ENCODE assay signal across 20 mouse cellular contexts in genomic region chr9:44075276-44075995, GRCm38 (mm10). TPM values are rescaled to one million over a fixed set of nuclear protein-coding genes. Genes with fewer than 3 reads are reported as not detected.
DNase-seq lines count a peak whose midpoint lies in the region; ATAC-seq and TF ChIP-seq lines count a peak whose summit lies in the region.
"Had no signal": no experiment of that assay in that cellular context is flagged by ENCODE, and none has a peak within 500 bp of the region (broad histone marks: within the 10 kb centered on the region; RNA-seq: fewer than 3 reads in every experiment).

No protein-coding gene starts in this region.

- no peaks in the 10 kb centered on the region for H3K27me3 ChIP-seq in heart, adult 2 months (ENCODE audit: control insufficient read depth, insufficient read depth, low read length)
- no peaks in the 10 kb centered on the region for H3K27me3 ChIP-seq in heart, embryonic 10.5 days (ENCODE audit: insufficient read depth, poor library complexity, severe bottlenecking)
- H3K27me3 ChIP-seq in kidney, embryonic 14.5 days (ENCODE audit: control insufficient read depth, insufficient read depth, low read length) = no peaks in the 10 kb centered on the region

- intact Hi-C loops in heart, adult 2 months (cut with DNase I) = no loop called here

- TF ChIP-seq CTCF in heart, adult 2 months (IDR thresholded peaks at IDR 0.05) = no peak

- 74% methylated on average over 24 of the region's 24 CpGs for WGBS in heart, adult 2 months
- 72% methylated on average over 24 of the region's 24 CpGs for WGBS in heart, embryonic 10.5 days
- WGBS in kidney, embryonic 14.5 days = 67% methylated on average over 24 of the region's 24 CpGs

- no peak for TF ChIP-seq POLR2A in heart, adult 2 months (IDR thresholded peaks at IDR 0.05; ENCODE audit: insufficient read depth, low read depth, low read length)

- ATAC-seq in kidney, embryonic 14.5 days (ENCODE audit: low FRiP score, low TSS enrichment) = no peak
- ATAC-seq: inflammation-experienced regulatory T-cells, adult 6 months had no signal

- no peak overlapping the region for H3K9ac ChIP-seq in heart, adult 2 months (ENCODE audit: low read depth, low read length)
- no peak overlapping the region for H3K9ac ChIP-seq in kidney, embryonic 14.5 days (ENCODE audit: low read depth, low read length)
- H3K9ac ChIP-seq: limb, embryonic 12.5 days; liver, embryonic 14.5 days; neural tube, embryonic 15.5 days had no signal

- H3K4me2 ChIP-seq in kidney, embryonic 14.5 days (replicated peaks; ENCODE audit: low read depth, low read length) = no peak overlapping the region
- H3K4me2 ChIP-seq: limb, embryonic 12.5 days; neural tube, embryonic 15.5 days had no signal

- no peaks in the 10 kb centered on the region for H3K9me3 ChIP-seq in heart, embryonic 10.5 days
- no peaks in the 10 kb centered on the region for H3K9me3 ChIP-seq in kidney, embryonic 14.5 days (ENCODE audit: control insufficient read depth, low read length)
- H3K9me3 ChIP-seq: limb, embryonic 12.5 days; neural tube, embryonic 15.5 days had no signal

- H3K36me3 ChIP-seq in heart, adult 2 months (ENCODE audit: control insufficient read depth, insufficient read depth, low read length) = peaks cover 2% of the 10 kb centered on the region; the same call in 1 of the 2 replicates
- H3K36me3 ChIP-seq in heart, embryonic 10.5 days = peaks cover 15% of the 10 kb centered on the region
- no peaks in the 10 kb centered on the region for H3K36me3 ChIP-seq in kidney, embryonic 14.5 days (ENCODE audit: control insufficient read depth, insufficient read depth, low read length)
- H3K36me3 ChIP-seq: limb, embryonic 12.5 days; neural tube, embryonic 15.5 days had no signal

- peaks cover 15% of the 10 kb centered on the region for H3K4me1 ChIP-seq in heart, adult 2 months (ENCODE audit: control insufficient read depth, insufficient read depth, low read length)
- H3K4me1 ChIP-seq in heart, embryonic 10.5 days = peaks cover 87% of the 10 kb centered on the region
- peaks cover 34% of the 10 kb centered on the region for H3K4me1 ChIP-seq in kidney, embryonic 14.5 days (ENCODE audit: control insufficient read depth, insufficient read depth, low read length)

- TF ChIP-seq EP300 in heart, adult 2 months (IDR thresholded peaks at IDR 0.05; ENCODE audit: insufficient read depth, low read depth, low read length) = no peak

- H3K79me2 ChIP-seq in heart, adult 2 months (replicated peaks; ENCODE audit: control insufficient read depth, insufficient read depth, low read length) = no peaks in the 10 kb centered on the region

- H3K27ac ChIP-seq in heart, adult 2 months = peak overlapping the region; percentile 21
- no peak overlapping the region for H3K27ac ChIP-seq in heart, embryonic 10.5 days
- H3K27ac ChIP-seq in kidney, embryonic 14.5 days (ENCODE audit: low read depth, low read length) = peak overlapping the region; percentile 11; the same call in 1 of the 2 replicates
- H3K27ac ChIP-seq: limb, embryonic 12.5 days; liver, embryonic 14.5 days; neural tube, embryonic 15.5 days had no signal

- no peak overlapping the region for H3K4me3 ChIP-seq in heart, adult 2 months
- no peak overlapping the region for H3K4me3 ChIP-seq in heart, embryonic 10.5 days
- no peak overlapping the region for H3K4me3 ChIP-seq in kidney, embryonic 14.5 days (ENCODE audit: low read length)
- H3K4me3 ChIP-seq: limb, embryonic 12.5 days; neural tube, embryonic 15.5 days had no signal

- DNase-seq in cerebellum, adult 11 months = peak; percentile 54
- no peak for DNase-seq in cerebellum, postnatal 4 days (ENCODE audit: low spot score in 2 of 2)
- DNase-seq in heart, adult 2 months = no peak
- no peak for DNase-seq in heart, embryonic 10.5 days (ENCODE audit: low spot score)
- peak; percentile 72 for DNase-seq in cerebellum, adult 9-10 months
- no peak for DNase-seq in spleen, postnatal 14 days (ENCODE audit: low spot score in 2 of 2)
- no peak for DNase-seq in right cerebral cortex, postnatal 4 days
- DNase-seq: adrenal gland, postnatal 25 days; lung, postnatal 10 days; spleen, adult 18-20 months; thymus, postnatal 4 days had no signal

RNA-seq across cellular contexts. Expression of gene Usp2, which starts 8.6 kb away (rescaled TPM):
- 100 to 1,000 TPM in 1 of 2 experiments, 10 to 100 TPM in 1; 75.8 to 206 TPM for total RNA-seq in heart, adult 2 months (2021)
- polyA plus RNA-seq in heart, adult 2 months (2012; rRNA removed) = 62.8 and 73.8 TPM in 2 replicates
- polyA plus RNA-seq in heart, embryonic 10.5 days (2016; fragmentation: Nextera tagmentation; extraction: Ambion mirVana) = 36.1 and 59.0 TPM in 2 replicates
- 25.8 and 29.4 TPM in 2 replicates for polyA plus RNA-seq in kidney, embryonic 14.5 days (2014; fragmentation: Nextera tagmentation; extraction: Ambion mirVana)

RNA-seq across cellular contexts. Expression of gene Mfrp, which starts 26.1 kb away (rescaled TPM):
- under 1 TPM in 1 of 2 experiments, not detected in 1; 0.05 TPM for total RNA-seq in heart, adult 2 months (2021)
- 0.04 and 0.12 TPM in 2 replicates for polyA plus RNA-seq in heart, adult 2 months (2012; rRNA removed)
- 0.21 TPM in 1 of 2 replicates, not detected in the other for polyA plus RNA-seq in heart, embryonic 10.5 days (2016; fragmentation: Nextera tagmentation; extraction: Ambion mirVana)
- 0.14 TPM in 1 of 2 replicates, not detected in the other for polyA plus RNA-seq in kidney, embryonic 14.5 days (2014; fragmentation: Nextera tagmentation; extraction: Ambion mirVana)
- total RNA-seq: adrenal gland, postnatal 25 days; gastrocnemius, postnatal 4 days; heart, postnatal 36 days; megakaryocyte-erythroid progenitor cell, adult 5-6 weeks had no signal
- polyA plus RNA-seq: inflammation-experienced regulatory T-cells, adult 6 months; liver, embryonic 14.5 days; stomach, postnatal 0 days had no signal

RNA-seq across cellular contexts. Expression of gene C1qtnf5, which starts 31.6 kb away (rescaled TPM):
- total RNA-seq in heart, adult 2 months (2021) = 1 to 10 TPM; 4.8 to 7.6 TPM
- 9.4 and 13.8 TPM in 2 replicates for polyA plus RNA-seq in heart, adult 2 months (2012; rRNA removed)
- 0.50 TPM in 1 of 2 replicates, not detected in the other for polyA plus RNA-seq in heart, embryonic 10.5 days (2016; fragmentation: Nextera tagmentation; extraction: Ambion mirVana)
- 4.6 and 5.4 TPM in 2 replicates for polyA plus RNA-seq in kidney, embryonic 14.5 days (2014; fragmentation: Nextera tagmentation; extraction: Ambion mirVana)
- total RNA-seq: megakaryocyte-erythroid progenitor cell, adult 5-6 weeks had no signal
- polyA plus RNA-seq: inflammation-experienced regulatory T-cells, adult 6 months had no signal

RNA-seq across cellular contexts. Expression of gene Thy1, which starts 32.3 kb away (rescaled TPM):
- total RNA-seq in heart, adult 2 months (2021) = 10 to 100 TPM in 1 of 2 experiments, 1 to 10 TPM in 1; 6.6 to 15.5 TPM
- 32.3 and 42.7 TPM in 2 replicates for polyA plus RNA-seq in heart, adult 2 months (2012; rRNA removed)
- 0.15 and 1.1 TPM in 2 replicates for polyA plus RNA-seq in heart, embryonic 10.5 days (2016; fragmentation: Nextera tagmentation; extraction: Ambion mirVana)
- 14.3 and 19.9 TPM in 2 replicates for polyA plus RNA-seq in kidney, embryonic 14.5 days (2014; fragmentation: Nextera tagmentation; extraction: Ambion mirVana)
- polyA plus RNA-seq: limb, embryonic 12.5 days had no signal

RNA-seq across cellular contexts. Expression of gene Gm49380, which starts 37.9 kb away (rescaled TPM):
- under 1 TPM; 0.21 to 0.23 TPM for total RNA-seq in heart, adult 2 months (2021)
- not detected in 2 replicates for polyA plus RNA-seq in heart, adult 2 months (2012; rRNA removed)
- polyA plus RNA-seq in heart, embryonic 10.5 days (2016; fragmentation: Nextera tagmentation; extraction: Ambion mirVana) = 0.07 and 0.18 TPM in 2 replicates
- 0.09 and 0.14 TPM in 2 replicates for polyA plus RNA-seq in kidney, embryonic 14.5 days (2014; fragmentation: Nextera tagmentation; extraction: Ambion mirVana)
- total RNA-seq: megakaryocyte-erythroid progenitor cell, adult 5-6 weeks had no signal
- polyA plus RNA-seq: inflammation-experienced regulatory T-cells, adult 6 months; stomach, postnatal 0 days had no signal

Comparison
In these comparisons a context has a peak if more than half of its experiments do, and no peak if none do; other contexts are left out.
1. DNase-seq: peak in cerebellum, adult 11 months (single experiment) and cerebellum, adult 9-10 months (single experiment); none in cerebellum, postnatal 4 days (0 of 2), heart, adult 2 months (0 of 2), heart, embryonic 10.5 days (single experiment), spleen, postnatal 14 days (0 of 2) and right cerebral cortex, postnatal 4 days (single experiment).